Mouse (Mus musculus): Measurements from ENCODE around the gene Rgl2.

- TF ChIP-seq CTCF (IDR thresholded peaks at IDR 0.05; ENCODE audit: insufficient read depth, low read length) (no peak), POLR2A (IDR thresholded peaks at IDR 0.05; ENCODE audit: borderline replicate concordance, extremely low read depth, low read depth, low read length) (no peak)
These were observed 30.6 kb downstream of the Rgl2 start for GRCm38 (mm10) chr17:33959948-33960347.
